Comparison of ENCODE assay signal across 8 mouse cellular contexts in the genomic region with DNA sequence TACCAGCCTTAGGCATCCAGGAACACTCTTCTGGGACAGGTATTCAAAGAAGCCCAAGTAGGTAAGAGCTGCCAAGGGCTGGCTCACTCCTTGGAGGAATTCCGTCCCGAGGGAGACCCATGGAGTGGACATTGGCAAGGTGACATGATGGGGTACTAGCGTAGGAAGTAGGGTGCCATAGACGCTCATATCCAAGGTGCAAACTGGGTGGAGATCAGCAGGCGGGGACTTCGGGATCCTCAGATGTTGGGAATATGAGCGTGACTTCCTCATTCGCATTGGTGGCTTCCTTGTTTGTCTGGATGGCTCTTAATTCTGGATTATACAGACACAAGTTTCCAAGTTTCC. TPM values are rescaled to one million over a fixed set of nuclear protein-coding genes. Genes with fewer than 3 reads are reported as not detected.
DNase-seq lines count a peak whose midpoint lies in the region; ATAC-seq and TF ChIP-seq lines count a peak whose summit lies in the region.

No protein-coding gene starts in this region.

- no peak overlapping the region for H3K27ac ChIP-seq in kidney, postnatal 0 days
- H3K27ac ChIP-seq in embryonic facial prominence, embryonic 15.5 days (replicated peaks), result no peak overlapping the region
- H3K27ac ChIP-seq in limb, embryonic 10.5 days, result peak overlapping the region; percentile 90; the same call in 1 of the 2 replicates
- peak overlapping the region; percentile 85; the same call in 1 of the 2 replicates for H3K27ac ChIP-seq in midbrain, embryonic 16.5 days (ENCODE audit: low read length)

- TF ChIP-seq CTCF in kidney, postnatal 0 days (IDR thresholded peaks at IDR 0.05; ENCODE audit: low read depth), result no peak

- DNase-seq in kidney, postnatal 0 days (ENCODE audit: low spot score), result no peak
- DNase-seq in kidney, adult 9 months, result no peak
- peak; percentile 34 for DNase-seq in limb, embryonic 10.5 days (ENCODE audit: low spot score)
- no peak for DNase-seq in adrenal gland, postnatal 4 days (ENCODE audit: low spot score in 2 of 2)
- no peak for DNase-seq in left cerebral cortex, postnatal 25 days (ENCODE audit: low spot score in 2 of 2)
- no peak for DNase-seq in right cerebral cortex, postnatal 36 days (ENCODE audit: low spot score in 2 of 2)

- peaks cover 9% of the 10 kb centered on the region for H3K36me3 ChIP-seq in kidney, postnatal 0 days (ENCODE audit: insufficient read depth, low read length)
- H3K36me3 ChIP-seq in embryonic facial prominence, embryonic 15.5 days, result peaks cover 20% of the 10 kb centered on the region
- H3K36me3 ChIP-seq in limb, embryonic 10.5 days, result peaks cover 32% of the 10 kb centered on the region
- H3K36me3 ChIP-seq in midbrain, embryonic 16.5 days (ENCODE audit: control insufficient read depth, insufficient read depth, low read length), result peaks cover 2% of the 10 kb centered on the region; the same call in 1 of the 2 replicates

- intact Hi-C loops in left cerebral cortex, postnatal 25 days (cut with DNase I), result no loop called here

- H3K4me1 ChIP-seq in kidney, postnatal 0 days (replicated peaks; ENCODE audit: insufficient read depth, low read length), result peaks cover 4% of the 10 kb centered on the region; the same call in 1 of the 2 replicates
- H3K4me1 ChIP-seq in embryonic facial prominence, embryonic 15.5 days, result peaks cover 15% of the 10 kb centered on the region
- peaks cover 19% of the 10 kb centered on the region for H3K4me1 ChIP-seq in limb, embryonic 10.5 days
- H3K4me1 ChIP-seq in midbrain, embryonic 16.5 days (ENCODE audit: control insufficient read depth, insufficient read depth, low read length), result peaks cover 16% of the 10 kb centered on the region

- no peak for ATAC-seq in kidney, postnatal 0 days (replicated peaks; ENCODE audit: low FRiP score, low read depth)
- no peak for ATAC-seq in embryonic facial prominence, embryonic 15.5 days (ENCODE audit: insufficient number of reproducible peaks, low FRiP score, low TSS enrichment, low read depth)
- peak; percentile 40 for ATAC-seq in midbrain, embryonic 16.5 days

- peak overlapping the region; percentile 72 for H3K4me3 ChIP-seq in kidney, postnatal 0 days (replicated peaks; ENCODE audit: low read depth, low read length)
- H3K4me3 ChIP-seq in embryonic facial prominence, embryonic 15.5 days (replicated peaks), result peak overlapping the region; percentile 66
- H3K4me3 ChIP-seq in limb, embryonic 10.5 days, result peak overlapping the region; percentile 82
- H3K4me3 ChIP-seq in midbrain, embryonic 16.5 days (ENCODE audit: low read depth, low read length), result peak overlapping the region; percentile 75

- H3K9me3 ChIP-seq in kidney, postnatal 0 days (replicated peaks; ENCODE audit: low read length), result no peaks in the 10 kb centered on the region
- H3K9me3 ChIP-seq in embryonic facial prominence, embryonic 15.5 days (replicated peaks), result no peaks in the 10 kb centered on the region
- H3K9me3 ChIP-seq in limb, embryonic 10.5 days (replicated peaks), result no peaks in the 10 kb centered on the region
- no peaks in the 10 kb centered on the region for H3K9me3 ChIP-seq in midbrain, embryonic 16.5 days (replicated peaks; ENCODE audit: control insufficient read depth, low read length, poor library complexity, severe bottlenecking)

- H3K27me3 ChIP-seq in kidney, postnatal 0 days (ENCODE audit: insufficient read depth, low read length), result no peaks in the 10 kb centered on the region
- no peaks in the 10 kb centered on the region for H3K27me3 ChIP-seq in embryonic facial prominence, embryonic 15.5 days
- no peaks in the 10 kb centered on the region for H3K27me3 ChIP-seq in limb, embryonic 10.5 days (ENCODE audit: low read depth, poor library complexity, severe bottlenecking)
- no peaks in the 10 kb centered on the region for H3K27me3 ChIP-seq in midbrain, embryonic 16.5 days (ENCODE audit: control insufficient read depth, insufficient read depth, low read depth, low read length)

- peak overlapping the region; percentile 82 for H3K4me2 ChIP-seq in kidney, postnatal 0 days (ENCODE audit: low read length)
- H3K4me2 ChIP-seq in embryonic facial prominence, embryonic 15.5 days (replicated peaks), result peak overlapping the region; percentile 79
- peak overlapping the region; percentile 66 for H3K4me2 ChIP-seq in midbrain, embryonic 16.5 days (ENCODE audit: low read length)

- peak overlapping the region; percentile 79 for H3K9ac ChIP-seq in kidney, postnatal 0 days (ENCODE audit: low read depth, low read length)
- peak overlapping the region; percentile 85 for H3K9ac ChIP-seq in embryonic facial prominence, embryonic 15.5 days
- H3K9ac ChIP-seq in midbrain, embryonic 16.5 days (ENCODE audit: low read depth, low read length), result peak overlapping the region; percentile 96; the same call in 1 of the 2 replicates

- WGBS in kidney, postnatal 0 days, result 14% methylated on average over 8 of the region's 8 CpGs
- 20% methylated on average over 8 of the region's 8 CpGs for WGBS in embryonic facial prominence, embryonic 15.5 days
- WGBS in limb, embryonic 10.5 days, result 31% methylated on average over 8 of the region's 8 CpGs
- WGBS in midbrain, embryonic 16.5 days, result 27% methylated on average over 8 of the region's 8 CpGs

RNA-seq across cellular contexts. Expression of gene Sh3bp2, which starts 23.5 kb away (rescaled TPM):
- 6.2 and 8.9 TPM in 2 replicates for polyA plus RNA-seq in kidney, postnatal 0 days (2015; fragmentation: Nextera tagmentation; extraction: Ambion mirVana)
- polyA plus RNA-seq in embryonic facial prominence, embryonic 15.5 days (2015; fragmentation: Nextera tagmentation; extraction: Ambion mirVana), result 8.2 and 8.3 TPM in 2 replicates
- polyA plus RNA-seq in limb, embryonic 10.5 days (2016; fragmentation: Nextera tagmentation; extraction: Ambion mirVana), result 9.9 and 17.1 TPM in 2 replicates
- 21.8 and 28.5 TPM in 2 replicates for polyA plus RNA-seq in midbrain, embryonic 16.5 days (2015; fragmentation: Nextera tagmentation; extraction: Ambion mirVana)
- 10 to 100 TPM; 10.7 to 14.5 TPM for total RNA-seq in adrenal gland, postnatal 4 days (2021)
- total RNA-seq in left cerebral cortex, postnatal 25 days (2021), result 1 to 10 TPM; 2.1 to 4.9 TPM

RNA-seq across cellular contexts. Expression of gene Add1, which starts 24.4 kb away (rescaled TPM):
- 130 and 143 TPM in 2 replicates for polyA plus RNA-seq in kidney, postnatal 0 days (2015; fragmentation: Nextera tagmentation; extraction: Ambion mirVana)
- 186 and 190 TPM in 2 replicates for polyA plus RNA-seq in embryonic facial prominence, embryonic 15.5 days (2015; fragmentation: Nextera tagmentation; extraction: Ambion mirVana)
- 134 and 166 TPM in 2 replicates for polyA plus RNA-seq in limb, embryonic 10.5 days (2016; fragmentation: Nextera tagmentation; extraction: Ambion mirVana)
- 203 and 212 TPM in 2 replicates for polyA plus RNA-seq in midbrain, embryonic 16.5 days (2015; fragmentation: Nextera tagmentation; extraction: Ambion mirVana)
- 100 to 1,000 TPM; 215 to 240 TPM for total RNA-seq in adrenal gland, postnatal 4 days (2021)
- total RNA-seq in left cerebral cortex, postnatal 25 days (2021), result 100 to 1,000 TPM; 415 to 423 TPM

RNA-seq across cellular contexts. Expression of gene Tnip2, which starts 35.3 kb away (rescaled TPM):
- 16.5 and 17.6 TPM in 2 replicates for polyA plus RNA-seq in kidney, postnatal 0 days (2015; fragmentation: Nextera tagmentation; extraction: Ambion mirVana)
- polyA plus RNA-seq in embryonic facial prominence, embryonic 15.5 days (2015; fragmentation: Nextera tagmentation; extraction: Ambion mirVana), result 29.1 and 34.4 TPM in 2 replicates
- polyA plus RNA-seq in limb, embryonic 10.5 days (2016; fragmentation: Nextera tagmentation; extraction: Ambion mirVana), result 3.8 and 6.0 TPM in 2 replicates
- polyA plus RNA-seq in midbrain, embryonic 16.5 days (2015; fragmentation: Nextera tagmentation; extraction: Ambion mirVana), result 9.2 and 14.1 TPM in 2 replicates
- 10 to 100 TPM; 28.0 to 28.4 TPM for total RNA-seq in adrenal gland, postnatal 4 days (2021)
- total RNA-seq in left cerebral cortex, postnatal 25 days (2021), result 10 to 100 TPM; 13.0 to 13.1 TPM

Comparison
In these comparisons a context has a peak if more than half of its experiments do, and no peak if none do; other contexts are left out.
1. H3K27ac ChIP-seq: peak in limb, embryonic 10.5 days (single experiment) and midbrain, embryonic 16.5 days (single experiment); none in kidney, postnatal 0 days (single experiment) and embryonic facial prominence, embryonic 15.5 days (single experiment).
2. Peak in every context shown above with its lines, with median percentiles within 50 percentile points of each other: H3K4me2 ChIP-seq, H3K4me3 ChIP-seq and H3K9ac ChIP-seq.